Mouse (Mus musculus): ENCODE measurements around the gene Hoxb4.

Hoxb4 gene

GRCm38 (mm10) chr11:96352691-96353521 is 34.8 kb downstream of the Hoxb4 start:
- peak; percentile 85 for DNase-seq

GRCm38 (mm10) chr11:96353522-96353841 is 35.4 kb downstream of the Hoxb4 start:
- no peak for DNase-seq

GRCm38 (mm10) chr11:96353939-96354338 is 35.9 kb downstream of the Hoxb4 start:
- peak; percentile 59 for DNase-seq

GRCm38 (mm10) chr11:96354376-96354775 is 36.3 kb downstream of the Hoxb4 start:
- peak; percentile 81 for DNase-seq

DNA sequence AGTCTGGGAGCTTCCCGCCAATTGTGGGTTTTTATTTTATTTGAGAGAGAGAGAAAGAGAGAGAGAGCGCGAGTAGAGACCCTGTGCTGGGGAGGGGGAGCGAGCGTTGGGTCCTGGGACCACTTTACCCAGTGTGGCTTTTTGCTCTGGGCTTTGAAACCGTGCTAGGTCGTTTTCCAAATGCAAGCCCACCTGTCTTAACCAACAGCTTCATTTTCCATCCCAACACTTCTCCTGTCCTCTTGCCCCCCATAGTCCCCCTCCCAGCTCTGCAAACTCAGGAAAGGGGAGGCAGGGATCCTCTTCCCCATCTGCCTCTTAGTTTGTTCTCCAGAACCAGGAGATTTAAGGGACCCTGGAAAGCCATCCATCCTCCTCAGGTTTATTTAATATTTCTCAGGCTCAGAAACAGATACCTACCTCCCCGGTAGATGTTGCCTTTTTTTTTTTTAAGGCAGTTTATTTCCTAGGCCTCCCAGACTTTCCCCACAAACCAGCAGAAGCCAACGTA is 36.8 kb downstream of the Hoxb4 start:
- DNase-seq, result no peak

DNA sequence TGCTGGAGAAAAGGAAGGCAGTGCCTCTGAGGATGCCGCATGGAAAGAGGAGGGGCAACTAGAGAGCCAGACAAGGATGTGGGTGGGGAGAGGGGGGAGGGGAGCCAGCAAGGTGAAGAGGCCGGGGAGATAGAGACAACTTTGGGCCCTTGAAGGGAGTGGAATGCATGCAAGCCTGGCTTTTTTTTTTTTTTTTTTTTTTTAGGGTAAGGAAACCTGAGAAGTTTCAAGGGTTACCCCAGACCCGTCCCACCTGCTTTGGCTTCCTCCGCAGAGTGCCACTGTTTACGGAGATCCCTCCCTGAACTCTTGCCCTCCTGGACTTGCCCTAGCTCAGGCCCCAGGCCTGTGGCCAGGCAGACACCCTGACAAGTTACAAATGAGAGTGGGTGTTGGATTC is 45.7 kb downstream of the Hoxb4 start:
- DNase-seq, result peak; percentile 31

- DNase-seq, result no peak
Observed at GRCm38 (mm10) chr11:96365441-96366091, 47.5 kb downstream of the Hoxb4 start, which contains the start of gene Hoxb1. Hoxb1 (plus strand) TSS chr11:96365752.

- DNase-seq, result peak; percentile 52
Observed at GRCm38 (mm10) chr11:96366092-96367041, 48.3 kb downstream of the Hoxb4 start.

DNA sequence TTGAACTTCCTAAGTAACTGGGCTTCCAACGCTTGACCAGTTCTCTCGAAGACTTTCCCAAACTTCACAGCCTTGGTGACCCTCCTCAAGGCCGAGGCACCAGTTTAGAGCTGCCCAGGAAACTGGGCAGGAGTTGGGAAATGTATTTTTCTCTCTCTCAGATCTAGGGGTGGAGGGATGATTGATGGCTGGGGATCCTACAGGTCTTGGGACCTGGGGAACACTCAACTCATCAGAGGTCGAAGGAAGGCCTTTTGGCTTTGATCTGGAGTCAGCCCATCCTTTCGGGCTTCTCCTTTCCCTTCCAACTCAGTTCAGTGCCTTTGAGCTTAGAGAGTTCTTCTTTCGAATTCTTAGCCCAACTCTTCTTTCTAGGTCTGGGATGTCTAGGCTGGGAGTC is 49.1 kb downstream of the Hoxb4 start:
- no peak for DNase-seq

GRCm38 (mm10) chr11:96368686-96369085 is 50.6 kb downstream of the Hoxb4 start:
- DNase-seq, result no peak

DNA sequence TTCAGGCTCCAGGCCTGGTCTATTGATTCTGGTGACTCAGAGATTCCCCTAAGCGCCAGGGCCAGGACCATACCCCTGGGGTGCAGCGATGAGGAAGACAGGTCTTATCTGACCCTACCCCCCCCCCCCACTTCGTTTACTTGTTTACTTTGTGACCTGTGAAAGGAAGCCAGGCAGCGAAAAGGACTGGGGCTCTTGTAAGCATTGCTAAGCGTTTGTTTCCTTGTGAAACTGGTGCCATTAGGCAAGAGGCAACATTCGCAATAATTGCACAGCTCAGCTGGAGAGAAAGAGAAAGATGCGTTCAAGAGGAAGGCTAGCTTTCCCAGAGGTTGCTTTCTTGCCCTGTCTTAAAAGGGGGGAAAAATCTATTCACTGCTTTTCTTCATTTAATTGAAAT is 51.1 kb downstream of the Hoxb4 start:
- DNase-seq, result no peak
